1 mouse cellular context compared by ENCODE assay signal in the genomic region with DNA sequence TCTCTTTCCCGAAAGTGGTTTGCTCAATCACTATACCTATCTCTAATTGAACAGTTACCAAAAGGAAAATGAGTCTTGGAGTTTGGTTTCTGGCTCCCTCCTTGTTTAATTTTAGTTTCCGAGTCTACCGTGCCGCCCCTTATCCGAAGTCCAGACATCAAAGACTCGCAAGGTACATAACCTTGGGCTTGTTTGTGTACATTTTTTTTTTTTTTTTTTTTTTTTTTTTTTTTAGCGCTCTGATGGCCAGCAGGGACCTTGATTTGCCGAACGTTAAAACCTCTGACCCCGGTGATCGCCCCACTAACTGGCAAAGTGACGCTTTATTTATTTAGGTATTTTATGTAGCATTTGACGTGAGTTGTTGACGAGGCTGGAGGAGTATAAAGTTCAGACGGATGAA.
TF ChIP-seq lines count a peak whose summit lies in the region.

No protein-coding gene starts in this region.

TF ChIP-seq in MEL, 35 proteins besides CTCF, POLR2A, EP300 and RAD21 (continued from another document):
- TF ChIP-seq USF2 (IDR thresholded peaks at IDR 0.05; ENCODE audit: borderline replicate concordance in 1 of 2, insufficient read depth in 1 of 2, low read depth in 1 of 2, low read length in 2 of 2) (no peak), MYB (IDR thresholded peaks at IDR 0.05; ENCODE audit: low read depth, low read length) (no peak)
TF ChIP-seq in MEL: peak in this region for 0.
